Mouse (Mus musculus) neural tube, embryonic 15.5 days (tissue): ENCODE data around the gene Met. TPM values are rescaled to one million over a fixed set of nuclear protein-coding genes. Genes with fewer than 3 reads are reported as not detected.

Experiments used
- ATAC-seq: fragments of 200-750 bp; cut with Nextera tagmentation; 2 replicates; pipeline ENCODE4 v1.8.0; 2017; ENCODE audit warnings: mild to moderate bottlenecking, moderate TSS enrichment, moderate library complexity; ENCODE audit not compliant: low FRiP score
- H3K27ac ChIP-seq: fragments of 300-500 bp; sonication (generic); replicated peaks from 2 replicates; pipeline ENCODE4 v1.5.1; 2015; ENCODE audit warnings: mild to moderate bottlenecking, inconsistent platforms
- H3K27me3 ChIP-seq: fragments of 300-500 bp; sonication (generic); replicated peaks from 2 replicates; pipeline ENCODE4 v1.6.1; 2015; ENCODE audit warnings: inconsistent platforms
- H3K36me3 ChIP-seq: fragments of 300-500 bp; sonication (generic); 2 replicates; pipeline ENCODE4 v1.6.1; 2015; ENCODE audit warnings: inconsistent platforms
- H3K4me1 ChIP-seq: fragments of 300-500 bp; sonication (generic); 2 replicates; pipeline ENCODE4 v1.6.1; 2015; ENCODE audit warnings: inconsistent platforms
- H3K4me2 ChIP-seq: fragments of 300-500 bp; sonication (generic); 2 replicates; pipeline ENCODE4 v1.6.1; 2015; ENCODE audit warnings: inconsistent platforms, mild to moderate bottlenecking, moderate library complexity
- H3K4me3 ChIP-seq: fragments of 300-500 bp; sonication (generic); replicated peaks from 2 replicates; pipeline ENCODE4 v1.5.1; 2015; ENCODE audit warnings: mild to moderate bottlenecking, inconsistent platforms
- H3K9ac ChIP-seq: fragments of 300-500 bp; sonication (generic); replicated peaks from 2 replicates; pipeline ENCODE4 v1.6.1; 2015; ENCODE audit warnings: mild to moderate bottlenecking, inconsistent platforms
- H3K9me3 ChIP-seq: fragments of 300-500 bp; sonication (generic); replicated peaks from 2 replicates; pipeline ENCODE4 v1.6.1; 2016; ENCODE audit warnings: inconsistent platforms
- WGBS: fragments of 180-500 bp; shearing (Covaris S2); methylation state at CpG from one replicate; pipeline ENCODE4 v1.1.7; 2015; ENCODE audit warnings: mixed read lengths; 5-methylcytosine and 5-hydroxymethylcytosine counted together
- polyA plus RNA-seq: library from polyadenylated mRNA; unstranded; fragments of >200 nt; fragmentation: Nextera tagmentation; extraction: Ambion mirVana; gene quantifications from 2 replicates; pipeline ENCODE4 v1.2.1, GENCODE M21; 2015

Met gene
- polyA plus RNA-seq, 1 experiment from 2014 or later, result 2.7 TPM

GRCm38 (mm10) chr6:17466526-17466925, 2.9 kb downstream of the Met start:
- H3K9me3 ChIP-seq, result no peaks in the 10 kb centered on the region
- WGBS, result 80% methylated on average over 3 of the region's 3 CpGs
- H3K4me1 ChIP-seq, result peaks cover 17% of the 10 kb centered on the region
- H3K36me3 ChIP-seq, result no peaks in the 10 kb centered on the region
- H3K27me3 ChIP-seq, result peaks cover 3% of the 10 kb centered on the region; the same call in 1 of the 2 replicates
- no peak overlapping the region for H3K27ac ChIP-seq
- H3K4me3 ChIP-seq, result no peak overlapping the region
- no peak overlapping the region for H3K9ac ChIP-seq
- ATAC-seq, result no peak
- peak overlapping the region; percentile 9; the same call in 1 of the 2 replicates for H3K4me2 ChIP-seq

GRCm38 (mm10) chr6:17468993-17469392, 5.4 kb downstream of the Met start:
- no peak for ATAC-seq
- 96% methylated on average over 5 of the region's 5 CpGs for WGBS
- H3K4me3 ChIP-seq, result no peak overlapping the region
- no peak overlapping the region for H3K4me2 ChIP-seq
- no peaks in the 10 kb centered on the region for H3K27me3 ChIP-seq
- no peaks in the 10 kb centered on the region for H3K36me3 ChIP-seq
- peaks cover 9% of the 10 kb centered on the region; the same call in 1 of the 2 replicates for H3K4me1 ChIP-seq
- H3K9ac ChIP-seq, result no peak overlapping the region
- H3K9me3 ChIP-seq, result no peaks in the 10 kb centered on the region
- H3K27ac ChIP-seq, result no peak overlapping the region

- WGBS, result 94% methylated on average over 3 of the region's 3 CpGs
Observed at GRCm38 (mm10) chr6:17473128-17473527, 9.5 kb downstream of the Met start.

GRCm38 (mm10) chr6:17477823-17478222, 14.2 kb downstream of the Met start:
- no peak overlapping the region for H3K4me2 ChIP-seq
- WGBS, result 41% methylated on average over 1 of the region's 1 CpGs
- H3K9me3 ChIP-seq, result no peaks in the 10 kb centered on the region
- no peak overlapping the region for H3K4me3 ChIP-seq
- H3K36me3 ChIP-seq, result no peaks in the 10 kb centered on the region
- no peak overlapping the region for H3K27ac ChIP-seq
- no peaks in the 10 kb centered on the region for H3K27me3 ChIP-seq
- no peak overlapping the region for H3K9ac ChIP-seq
- no peak; the same call in 1 of the 2 replicates for ATAC-seq
- no peaks in the 10 kb centered on the region for H3K4me1 ChIP-seq

More at GRCm38 (mm10) chr6:17473128-17473527, 9.5 kb downstream of the Met start:
- H3K27me3 ChIP-seq, result no peaks in the 10 kb centered on the region
- H3K4me1 ChIP-seq, result no peaks in the 10 kb centered on the region
- H3K9me3 ChIP-seq, result no peaks in the 10 kb centered on the region
- H3K4me3 ChIP-seq, result no peak overlapping the region
- no peak overlapping the region for H3K27ac ChIP-seq
- ATAC-seq, result no peak
- no peak overlapping the region for H3K4me2 ChIP-seq
- H3K9ac ChIP-seq, result no peak overlapping the region
- H3K36me3 ChIP-seq, result no peaks in the 10 kb centered on the region

- no peak overlapping the region for H3K27ac ChIP-seq
- H3K4me2 ChIP-seq, result no peak overlapping the region
- H3K4me1 ChIP-seq, result no peaks in the 10 kb centered on the region
- no peaks in the 10 kb centered on the region for H3K9me3 ChIP-seq
- H3K9ac ChIP-seq, result no peak overlapping the region
- no peak overlapping the region for H3K4me3 ChIP-seq
- H3K36me3 ChIP-seq, result no peaks in the 10 kb centered on the region
- 80% methylated on average over 6 of the region's 6 CpGs for WGBS
- ATAC-seq, result no peak
- no peaks in the 10 kb centered on the region for H3K27me3 ChIP-seq
Observed at GRCm38 (mm10) chr6:17478252-17478651, 14.7 kb downstream of the Met start.

- Histone ChIP-seq H3K36me3 (no peaks in the 10 kb centered on the region), H3K4me3 (no peak overlapping the region), H3K27ac (no peak overlapping the region), H3K4me1 (no peaks in the 10 kb centered on the region), H3K27me3 (no peaks in the 10 kb centered on the region), H3K9ac (no peak overlapping the region), H3K4me2 (no peak overlapping the region), H3K9me3 (no peaks in the 10 kb centered on the region)
- 79% methylated on average over 10 of the region's 10 CpGs for WGBS
- no peak for ATAC-seq
Observed at GRCm38 (mm10) chr6:17478838-17479570, 15.4 kb downstream of the Met start.

GRCm38 (mm10) chr6:17481068-17481467, 17.5 kb downstream of the Met start:
- Histone ChIP-seq H3K4me2 (no peak overlapping the region), H3K27ac (no peak overlapping the region), H3K9me3 (no peaks in the 10 kb centered on the region), H3K27me3 (no peaks in the 10 kb centered on the region), H3K4me1 (no peaks in the 10 kb centered on the region), H3K36me3 (no peaks in the 10 kb centered on the region), H3K9ac (no peak overlapping the region), H3K4me3 (no peak overlapping the region)
- WGBS, result 73% methylated on average over 4 of the region's 4 CpGs
- ATAC-seq, result no peak

GRCm38 (mm10) chr6:17485244-17485643, 21.6 kb downstream of the Met start:
- no peaks in the 10 kb centered on the region for H3K27me3 ChIP-seq
- 86% methylated on average over 5 of the region's 5 CpGs for WGBS
- no peaks in the 10 kb centered on the region for H3K36me3 ChIP-seq
- H3K9ac ChIP-seq, result no peak overlapping the region
- H3K9me3 ChIP-seq, result no peaks in the 10 kb centered on the region
- no peak overlapping the region for H3K4me2 ChIP-seq
- H3K4me1 ChIP-seq, result no peaks in the 10 kb centered on the region
- no peak overlapping the region for H3K27ac ChIP-seq
- ATAC-seq, result no peak
- no peak overlapping the region for H3K4me3 ChIP-seq

GRCm38 (mm10) chr6:17485782-17486181, 22.2 kb downstream of the Met start:
- Histone ChIP-seq H3K9ac (no peak overlapping the region), H3K4me2 (no peak overlapping the region), H3K27me3 (no peaks in the 10 kb centered on the region), H3K4me1 (no peaks in the 10 kb centered on the region), H3K36me3 (no peaks in the 10 kb centered on the region), H3K9me3 (no peaks in the 10 kb centered on the region), H3K27ac (no peak overlapping the region), H3K4me3 (no peak overlapping the region)
- 91% methylated on average over 7 of the region's 7 CpGs for WGBS
- no peak for ATAC-seq

- H3K36me3 ChIP-seq, result no peaks in the 10 kb centered on the region
- WGBS, result 81% methylated on average over 2 of the region's 2 CpGs
- H3K9ac ChIP-seq, result no peak overlapping the region
- H3K4me1 ChIP-seq, result no peaks in the 10 kb centered on the region
- no peaks in the 10 kb centered on the region for H3K9me3 ChIP-seq
- no peak overlapping the region for H3K4me2 ChIP-seq
- no peak for ATAC-seq
- no peaks in the 10 kb centered on the region for H3K27me3 ChIP-seq
- no peak overlapping the region for H3K4me3 ChIP-seq
- H3K27ac ChIP-seq, result no peak overlapping the region
Observed at GRCm38 (mm10) chr6:17488291-17488817, 24.8 kb downstream of the Met start.

- H3K9ac ChIP-seq, result no peak overlapping the region
- H3K27me3 ChIP-seq, result no peaks in the 10 kb centered on the region
- whole genome bisulfite sequencing, result 56% methylated on average over 2 of the region's 2 CpGs
- no peak for ATAC-seq
- H3K27ac ChIP-seq, result no peak overlapping the region
- H3K4me1 ChIP-seq, result no peaks in the 10 kb centered on the region
- H3K36me3 ChIP-seq, result no peaks in the 10 kb centered on the region
- no peak overlapping the region for H3K4me2 ChIP-seq
- H3K4me3 ChIP-seq, result no peak overlapping the region
- no peaks in the 10 kb centered on the region for H3K9me3 ChIP-seq
Observed at GRCm38 (mm10) chr6:17490786-17491185, 27.2 kb downstream of the Met start.

- Histone ChIP-seq H3K27ac (no peak overlapping the region), H3K9me3 (no peaks in the 10 kb centered on the region), H3K4me2 (no peak overlapping the region), H3K27me3 (no peaks in the 10 kb centered on the region), H3K4me3 (no peak overlapping the region), H3K4me1 (no peaks in the 10 kb centered on the region), H3K9ac (no peak overlapping the region), H3K36me3 (no peaks in the 10 kb centered on the region)
- 97% methylated on average over 10 of the region's 10 CpGs for WGBS
- no peak for ATAC-seq
Observed at GRCm38 (mm10) chr6:17491502-17491901, 27.9 kb downstream of the Met start.
